Mouse (Mus musculus): ENCODE measurements around the gene Abhd12b. TPM values are rescaled to one million over a fixed set of nuclear protein-coding genes. Genes with fewer than 3 reads are reported as not detected.
"Not testable (repeated sequence)": the region's sequence is repeated elsewhere in the genome, so short reads cannot be mapped to it uniquely, and the experiment has no call there.

Gene Abhd12b
- total RNA-seq, 2 experiments from 2014 or later: not detected

DNA sequence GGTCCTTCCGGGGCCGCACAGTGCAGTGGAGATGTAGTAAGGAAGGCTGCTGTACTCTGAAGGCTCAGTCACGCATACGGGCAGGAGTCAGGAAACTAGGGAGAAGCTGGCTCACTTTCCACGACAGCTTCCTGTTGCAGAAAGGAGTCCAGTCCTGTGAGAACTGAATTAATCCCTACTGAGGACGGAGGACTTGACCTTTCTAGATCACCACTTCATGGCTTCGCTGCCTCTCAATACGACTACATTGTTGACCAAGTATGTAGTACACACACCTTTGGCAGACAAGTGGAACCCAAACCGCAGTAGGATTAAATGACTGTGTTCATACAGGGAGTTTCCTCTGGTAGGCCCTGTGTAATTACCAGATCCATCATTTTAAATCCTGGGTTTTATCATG, 16.3 kb upstream of the Abhd12b start:
- no peak for ATAC-seq (replicated peaks; ENCODE audit: poor library complexity)

DNA sequence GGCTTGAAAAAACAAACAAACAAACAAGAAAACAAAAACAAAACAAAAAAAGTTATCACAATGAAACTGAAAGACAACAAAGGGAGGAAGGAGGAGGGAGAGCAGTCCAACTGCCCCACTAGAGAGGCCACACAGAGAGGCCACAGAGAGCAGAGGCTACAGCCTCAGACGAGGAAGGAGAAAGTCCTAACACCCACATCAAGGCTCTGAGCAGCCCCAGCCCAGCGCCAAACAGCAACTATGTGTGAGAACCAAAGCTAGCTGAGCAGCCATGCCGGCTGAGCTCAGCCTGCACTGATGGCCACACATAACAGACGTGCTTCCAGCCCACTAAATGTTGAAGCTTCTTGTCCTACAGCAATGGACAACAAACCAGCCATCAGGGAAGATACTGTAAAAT, 14.1 kb upstream of the Abhd12b start:
- no peak for ATAC-seq (replicated peaks; ENCODE audit: poor library complexity)

DNA sequence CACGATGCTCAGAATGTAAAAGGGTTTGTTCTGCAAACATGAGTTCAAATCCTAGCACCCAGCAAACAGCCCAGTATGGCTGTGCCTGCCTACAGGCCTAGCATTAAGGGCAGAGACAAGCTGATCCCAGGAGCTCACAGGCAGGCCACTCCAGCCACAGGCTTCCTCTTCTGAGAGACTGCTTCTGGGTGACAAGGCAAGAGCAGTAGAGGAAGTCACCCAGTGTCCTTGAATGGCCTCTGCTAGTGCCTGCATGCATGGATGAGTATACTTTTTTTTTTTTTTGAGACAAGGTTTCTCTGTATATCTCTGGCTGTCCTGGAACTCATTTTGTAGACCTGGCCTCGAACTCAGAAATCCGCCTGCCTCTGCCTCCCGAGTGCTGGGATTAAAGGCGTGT, 13.4 kb upstream of the Abhd12b start:
- peak; percentile 82 for ATAC-seq (replicated peaks; ENCODE audit: poor library complexity)

- ATAC-seq (replicated peaks; ENCODE audit: poor library complexity): 0 out of 2 replicates have a peak, but pooled peaks have one; percentile 23
Observed at GRCm38 (mm10) chr12:70140993-70141576, 12.9 kb upstream of the Abhd12b start.

DNA sequence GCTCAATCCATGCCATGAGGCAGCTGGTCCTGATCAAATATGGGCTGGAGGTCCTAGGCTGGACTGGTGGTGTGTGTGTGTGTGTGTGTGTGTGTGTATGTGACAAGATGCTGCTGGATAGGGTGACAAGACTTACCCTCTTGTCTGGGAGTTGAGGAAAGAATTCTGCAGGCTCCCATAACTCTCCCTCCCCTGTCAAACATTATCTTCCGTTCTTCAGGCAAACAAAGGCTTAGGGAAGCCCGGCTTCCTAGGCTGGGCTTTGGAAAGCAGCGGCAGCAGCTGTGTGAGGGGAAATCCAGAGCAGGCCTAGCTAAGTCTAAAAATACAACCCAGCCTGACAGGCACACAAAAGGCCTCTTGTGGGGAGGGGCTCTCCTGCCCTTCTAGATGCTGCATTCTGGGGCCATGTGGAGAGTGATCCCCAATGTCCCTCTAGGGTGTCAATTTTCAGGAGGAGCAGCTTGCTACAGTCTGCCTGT, 9.8 kb upstream of the Abhd12b start:
- not testable (repeated sequence) for ATAC-seq (replicated peaks; ENCODE audit: poor library complexity)

GRCm38 (mm10) chr12:70144637-70145448, 9.1 kb upstream of the Abhd12b start:
- ATAC-seq (replicated peaks; ENCODE audit: poor library complexity): peak; percentile 63

DNA sequence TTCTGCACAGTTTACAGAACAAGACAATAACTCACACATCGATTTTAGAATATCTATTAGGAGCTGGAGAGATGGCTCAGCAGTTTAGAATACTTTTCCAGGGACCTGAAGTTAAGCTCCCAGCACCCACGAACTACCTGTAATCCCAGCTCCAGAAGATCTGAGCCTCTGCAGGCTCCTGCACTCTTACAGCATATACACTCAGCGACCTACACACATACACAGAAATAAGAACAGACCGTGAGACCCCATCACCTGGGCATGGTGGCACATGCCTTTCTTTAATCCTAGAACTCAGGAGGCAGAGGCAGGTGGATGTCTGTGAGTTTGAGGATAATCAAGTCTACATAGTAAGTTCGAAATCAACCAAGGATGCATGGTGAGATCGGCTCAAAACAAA, 8.4 kb upstream of the Abhd12b start:
- ATAC-seq (replicated peaks; ENCODE audit: poor library complexity): no peak

- no peak for ATAC-seq (replicated peaks; ENCODE audit: poor library complexity)
Observed at GRCm38 (mm10) chr12:70147986-70148630, 5.8 kb upstream of the Abhd12b start.

- ATAC-seq (replicated peaks; ENCODE audit: poor library complexity): peak; percentile 57
Observed at GRCm38 (mm10) chr12:70148631-70149265, 5.2 kb upstream of the Abhd12b start.

DNA sequence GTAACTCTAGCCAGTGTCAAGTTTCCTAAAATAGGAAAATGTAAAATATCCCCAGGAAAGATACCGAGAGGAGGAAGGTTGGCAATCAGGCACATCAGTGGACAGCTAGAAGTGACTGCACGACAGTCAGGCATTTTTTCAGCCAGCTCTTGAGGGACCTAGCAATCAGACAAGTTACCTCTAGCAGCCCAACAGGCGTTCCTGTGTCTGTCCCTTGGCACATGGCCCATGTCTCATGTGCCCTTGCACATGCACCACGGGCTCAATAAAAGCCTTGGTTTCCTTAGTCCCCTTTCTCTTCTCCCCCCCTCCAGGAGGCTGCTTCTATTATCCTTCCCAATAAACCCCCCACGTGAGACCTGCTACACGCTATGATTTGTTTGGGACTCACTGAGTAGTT, 2.3 kb downstream of the Abhd12b start:
- ATAC-seq (replicated peaks; ENCODE audit: poor library complexity): peak; percentile 76

DNA sequence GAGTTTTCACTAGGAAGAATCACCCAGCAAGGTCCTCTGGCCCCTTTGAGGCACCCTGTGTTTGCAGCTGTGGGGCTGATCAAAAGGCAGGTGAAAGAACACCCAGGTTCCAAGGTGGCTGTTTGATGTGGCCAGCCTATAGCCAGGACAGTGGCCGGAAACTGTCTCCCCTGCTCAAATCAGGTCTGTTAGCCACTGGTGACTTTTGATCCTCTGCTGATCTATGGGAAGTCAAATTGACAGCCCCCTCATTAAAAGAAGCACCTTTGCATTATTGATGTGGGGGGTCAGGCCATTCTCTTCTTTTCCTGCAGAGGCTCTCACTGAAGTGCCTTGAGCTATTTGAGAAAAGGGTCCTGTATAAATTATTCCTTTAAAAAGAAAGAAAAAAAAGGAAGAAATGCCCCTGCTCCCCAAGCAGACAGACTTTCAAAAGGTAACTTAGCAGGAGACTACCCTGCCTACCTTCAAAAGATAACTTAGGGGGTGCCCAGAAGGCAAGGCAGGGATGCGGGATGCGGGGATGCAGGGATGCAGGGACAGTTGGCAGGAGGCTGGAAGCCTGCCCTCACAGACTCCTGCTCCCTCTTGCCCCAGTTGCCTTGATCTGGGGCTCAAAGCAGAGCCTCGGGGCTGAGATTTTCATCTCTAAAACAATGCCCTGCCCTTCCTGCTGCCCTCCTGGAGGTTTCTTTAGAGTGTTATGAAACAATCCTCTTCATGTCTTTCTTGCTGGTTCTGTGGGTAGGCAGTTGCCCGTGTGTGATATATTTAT, 3.5 kb downstream of the Abhd12b start:
- no peak for ATAC-seq (replicated peaks; ENCODE audit: poor library complexity)

DNA sequence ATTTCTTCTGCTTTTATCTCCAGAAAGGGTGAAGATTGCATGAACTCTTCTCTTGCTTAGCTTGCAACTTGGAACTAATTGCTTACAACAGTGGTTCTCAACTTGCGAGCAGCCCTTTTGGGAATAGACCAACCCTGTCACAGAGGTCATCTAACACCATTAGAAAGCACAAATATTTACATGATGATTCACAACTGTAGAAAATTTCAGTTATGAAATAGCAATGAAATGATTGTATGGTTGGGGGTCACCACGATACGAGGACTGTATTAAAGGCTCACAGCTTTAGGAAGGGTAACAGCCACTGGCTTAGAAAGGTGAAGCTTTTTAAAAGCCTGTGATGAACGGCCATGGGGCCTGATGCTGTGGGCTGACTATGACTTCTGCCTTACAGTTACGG, 7.1 kb downstream of the Abhd12b start:
- ATAC-seq (replicated peaks; ENCODE audit: poor library complexity): no peak

DNA sequence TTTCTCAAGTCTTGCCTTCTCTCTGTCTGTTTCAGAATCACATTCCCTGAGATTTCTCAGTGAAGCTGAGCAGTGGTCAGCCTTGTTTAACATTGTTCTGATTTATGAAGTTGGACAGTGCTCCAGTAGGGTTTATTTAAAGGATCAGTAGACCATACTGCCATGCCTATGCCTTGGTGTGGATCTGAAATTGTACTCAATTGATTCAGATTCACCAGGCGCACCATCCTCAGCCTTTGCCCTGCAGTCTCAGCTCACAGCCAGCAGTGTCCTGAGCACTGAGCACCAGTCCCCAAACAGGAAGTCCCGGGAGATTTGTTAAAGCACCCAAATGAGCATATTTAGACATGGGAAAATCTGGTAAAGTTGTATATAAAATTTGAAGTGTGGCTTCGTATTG, 10.8 kb downstream of the Abhd12b start:
- ATAC-seq (replicated peaks; ENCODE audit: poor library complexity): no peak

DNA sequence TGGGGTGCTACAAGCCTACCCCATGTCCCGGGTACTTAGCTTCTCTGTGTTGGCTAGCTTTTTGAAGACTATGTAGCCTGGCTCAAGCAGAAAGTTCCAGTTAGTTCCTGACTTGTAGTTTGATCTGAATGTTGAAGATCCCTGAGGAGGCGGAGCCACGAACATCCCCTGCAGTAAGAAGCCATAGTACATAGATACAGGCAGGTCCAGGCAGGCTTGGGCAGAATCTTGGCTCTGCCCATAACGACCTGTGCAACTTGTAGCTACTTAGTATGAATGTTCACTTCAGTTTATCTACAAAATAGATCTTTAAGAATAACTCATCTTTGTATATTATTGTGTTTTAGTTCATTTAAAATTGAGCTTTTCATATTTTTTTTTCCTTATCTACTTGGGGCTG, 14.0 kb downstream of the Abhd12b start:
- no peak for ATAC-seq (replicated peaks; ENCODE audit: poor library complexity)

GRCm38 (mm10) chr12:70169969-70170368, 16.0 kb downstream of the Abhd12b start:
- no peak for ATAC-seq (replicated peaks; ENCODE audit: poor library complexity)

DNA sequence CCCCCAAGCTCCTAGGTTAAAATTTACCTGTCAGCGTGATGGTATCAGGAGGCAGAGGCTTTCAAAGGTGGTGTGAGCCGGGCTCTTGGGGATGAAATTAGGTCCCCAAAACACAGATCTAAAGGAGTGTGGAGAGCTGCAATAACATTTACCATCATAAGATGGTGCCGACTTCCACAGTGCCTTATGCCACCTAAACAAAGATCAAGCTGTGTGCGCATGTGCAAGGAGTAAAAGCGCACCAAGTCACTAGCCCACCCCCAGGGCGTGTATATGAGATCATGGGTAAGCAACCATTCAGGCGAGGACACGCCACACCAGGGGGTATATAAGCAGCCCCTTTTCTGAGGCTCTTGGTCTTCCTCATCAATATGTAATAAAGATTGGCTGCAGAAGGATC, 29.6 kb downstream of the Abhd12b start:
- ATAC-seq (replicated peaks; ENCODE audit: poor library complexity): not testable (repeated sequence)

- no peak for ATAC-seq (replicated peaks; ENCODE audit: poor library complexity)
Observed at GRCm38 (mm10) chr12:70184173-70184783, 30.3 kb downstream of the Abhd12b start.

DNA sequence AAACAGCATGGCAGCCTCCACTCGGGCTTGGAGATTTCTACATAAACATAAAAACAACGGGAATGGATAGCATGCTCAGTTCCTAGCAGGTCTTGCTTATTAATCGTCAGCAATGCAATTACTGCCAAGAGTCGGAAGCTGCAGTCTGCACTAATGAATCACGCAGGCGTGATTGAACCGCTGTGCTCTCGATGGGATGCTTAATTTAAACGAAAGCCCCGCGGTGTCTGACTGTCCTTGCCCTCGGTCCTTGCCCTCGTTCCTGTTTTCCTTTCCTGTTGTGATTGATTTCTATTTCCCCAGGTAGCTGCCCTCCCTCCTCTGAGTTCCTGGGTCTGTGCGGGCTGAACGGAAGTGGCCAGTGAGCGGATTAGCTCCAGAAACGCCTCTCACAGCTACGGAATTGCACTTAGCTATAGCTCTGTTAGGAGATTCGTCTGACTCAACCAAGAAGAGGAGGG, 38.4 kb downstream of the Abhd12b start:
- no peak for ATAC-seq (replicated peaks; ENCODE audit: poor library complexity)

DNA sequence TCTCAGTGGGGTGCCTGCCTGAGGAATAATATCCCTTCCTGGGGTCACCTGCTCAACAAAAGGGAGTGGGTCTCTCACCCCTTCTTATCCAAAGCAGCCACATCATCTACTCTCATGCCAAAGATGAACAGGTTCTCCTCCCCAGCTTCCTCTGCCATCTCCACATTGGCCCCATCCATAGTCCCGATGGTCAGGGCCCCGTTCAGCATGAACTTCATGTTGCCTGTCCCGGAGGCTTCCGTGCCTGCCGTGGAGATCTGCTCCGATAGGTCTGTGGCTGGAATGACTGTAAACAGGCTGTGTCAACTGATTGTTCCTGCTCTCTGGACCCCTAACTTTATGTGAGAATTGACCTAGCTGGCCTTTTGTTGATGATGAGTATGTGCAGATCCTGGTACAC, 41.5 kb downstream of the Abhd12b start:
- ATAC-seq (replicated peaks; ENCODE audit: poor library complexity): no peak

- no peak for ATAC-seq (replicated peaks; ENCODE audit: poor library complexity)
Observed at GRCm38 (mm10) chr12:70196341-70196740, 42.4 kb downstream of the Abhd12b start.
